Mouse (Mus musculus) right cerebral cortex, postnatal 25 days (tissue): ENCODE measurements at regions not wholly inside any gene's neighbourhood (a gene's known extent, or its start where the extent isn't known, plus 50 kb on each side); places are given as distances from the start of the nearest gene placed in this dataset.
A peak's percentile ranks its signal among the peaks of the same experiment; 100 is the strongest.

Experiments
- DNase-seq: peaks from one replicate; pipeline ENCODE4 v3.0.0; 2022

- no peak for DNase-seq
Observed at GRCm38 (mm10) chr8:76038526-76038925, 590.0 kb downstream of the Iqcm start.

GRCm38 (mm10) chr8:76052003-76052402 lies 603.5 kb downstream of the Iqcm start:
- DNase-seq: peak; percentile 6

GRCm38 (mm10) chr8:76067721-76068120 lies 619.2 kb downstream of the Iqcm start:
- no peak for DNase-seq

- DNase-seq: no peak
Observed at GRCm38 (mm10) chr8:76072671-76073351, 624.3 kb downstream of the Iqcm start.

- DNase-seq: no peak
Observed at GRCm38 (mm10) chr8:76120587-76121145, 672.2 kb downstream of the Iqcm start.

GRCm38 (mm10) chr8:76127486-76127885 lies 679.0 kb downstream of the Iqcm start:
- DNase-seq: no peak

- DNase-seq: no peak
Observed at GRCm38 (mm10) chr8:76137219-76137618, 688.7 kb downstream of the Iqcm start.

- DNase-seq: no peak
Observed at GRCm38 (mm10) chr8:76148681-76149080, 700.2 kb downstream of the Iqcm start.

GRCm38 (mm10) chr8:76182520-76182919 lies 716.7 kb upstream of the Nr3c2 start:
- no peak for DNase-seq

- no peak for DNase-seq
Observed at GRCm38 (mm10) chr8:76183836-76184235, 715.4 kb upstream of the Nr3c2 start.

- no peak for DNase-seq
Observed at GRCm38 (mm10) chr8:76187293-76187692, 711.9 kb upstream of the Nr3c2 start.

- no peak for DNase-seq
Observed at GRCm38 (mm10) chr8:76211891-76212290, 687.4 kb upstream of the Nr3c2 start.

- DNase-seq: no peak
Observed at GRCm38 (mm10) chr8:76217819-76218580, 681.2 kb upstream of the Nr3c2 start.

- DNase-seq: no peak
Observed at GRCm38 (mm10) chr8:76230847-76231246, 668.4 kb upstream of the Nr3c2 start.

GRCm38 (mm10) chr8:76249194-76249593 lies 650.0 kb upstream of the Nr3c2 start:
- no peak for DNase-seq

GRCm38 (mm10) chr8:76252161-76253010 lies 646.9 kb upstream of the Nr3c2 start:
- DNase-seq: no peak
